28 mouse cellular contexts compared by ENCODE assay signal in the genomic region with DNA sequence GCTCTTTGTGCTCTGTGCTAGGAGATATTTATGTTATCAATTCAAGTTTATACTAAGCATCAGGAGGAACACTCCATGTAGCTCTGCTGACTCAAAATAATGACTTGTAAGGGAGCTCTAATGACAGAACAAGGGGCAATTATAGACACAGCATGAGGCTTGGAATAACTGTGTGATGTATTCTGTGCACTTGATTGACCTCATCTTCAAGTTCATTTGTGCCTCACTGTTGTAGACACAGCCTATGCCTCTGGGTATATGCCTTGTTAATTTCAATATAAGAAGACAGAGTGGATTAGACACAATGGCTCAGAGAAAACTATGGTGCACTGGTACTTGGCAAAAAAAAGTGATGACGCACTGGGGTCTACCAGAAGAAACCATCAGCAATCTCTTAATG.
DNase-seq lines count a peak whose midpoint lies in the region; ATAC-seq lines count a peak whose summit lies in the region.
"Had no signal": no experiment of that assay in that cellular context is flagged by ENCODE, and none has a peak within 500 bp of the region (broad histone marks: within the 10 kb centered on the region; RNA-seq: fewer than 3 reads in every experiment).

No protein-coding gene starts in this region.

- DNase-seq in ZHBTc4 (ENCODE audit: low read depth, low spot score), result peak; percentile 3
- no peak for DNase-seq in hindbrain, embryonic 14.5 days (ENCODE audit: low spot score)
- no peak for DNase-seq in adrenal gland, postnatal 25 days
- DNase-seq: adrenal gland, postnatal 36 days; cerebellum, adult 2 months; cerebellum, postnatal 14 days; heart, postnatal 14 days; kidney, adult 9 months; kidney, postnatal 25 days; right cerebral cortex, adult 18-20 months; spleen, adult 18-20 months; thymus, postnatal 14 days had no signal

- no peak overlapping the region for H3K9ac ChIP-seq in forebrain, embryonic 12.5 days
- no peak overlapping the region for H3K9ac ChIP-seq in forebrain, embryonic 13.5 days
- no peak overlapping the region for H3K9ac ChIP-seq in hindbrain, embryonic 14.5 days
- no peak overlapping the region for H3K9ac ChIP-seq in neural tube, embryonic 13.5 days
- H3K9ac ChIP-seq: limb, embryonic 13.5 days; lung, embryonic 15.5 days had no signal

- H3K4me2 ChIP-seq in forebrain, embryonic 12.5 days, result no peak overlapping the region
- H3K4me2 ChIP-seq in forebrain, embryonic 13.5 days, result no peak overlapping the region
- H3K4me2 ChIP-seq in hindbrain, embryonic 14.5 days (replicated peaks), result no peak overlapping the region
- no peak overlapping the region for H3K4me2 ChIP-seq in neural tube, embryonic 13.5 days
- H3K4me2 ChIP-seq: limb, embryonic 13.5 days; liver, embryonic 11.5 days; lung, embryonic 15.5 days; midbrain, embryonic 11.5 days had no signal

- no peaks in the 10 kb centered on the region for H3K27me3 ChIP-seq in forebrain, embryonic 12.5 days
- H3K27me3 ChIP-seq in forebrain, embryonic 13.5 days, result no peaks in the 10 kb centered on the region
- H3K27me3 ChIP-seq in hindbrain, embryonic 14.5 days (ENCODE audit: control insufficient read depth, insufficient read depth, low read length), result no peaks in the 10 kb centered on the region
- H3K27me3 ChIP-seq in neural tube, embryonic 13.5 days, result no peaks in the 10 kb centered on the region
- H3K27me3 ChIP-seq: limb, embryonic 13.5 days; lung, embryonic 15.5 days had no signal

- WGBS in forebrain, embryonic 12.5 days, result 34% methylated on average over 1 of the region's 1 CpGs
- 30% methylated on average over 1 of the region's 1 CpGs for WGBS in forebrain, embryonic 13.5 days
- 65% methylated on average over 1 of the region's 1 CpGs for WGBS in hindbrain, embryonic 14.5 days
- WGBS in neural tube, embryonic 13.5 days, result 65% methylated on average over 1 of the region's 1 CpGs

- H3K4me3 ChIP-seq in forebrain, embryonic 12.5 days (replicated peaks), result no peak overlapping the region
- H3K4me3 ChIP-seq in forebrain, embryonic 13.5 days, result no peak overlapping the region
- H3K4me3 ChIP-seq in hindbrain, embryonic 14.5 days (replicated peaks; ENCODE audit: low read length), result no peak overlapping the region
- no peak overlapping the region for H3K4me3 ChIP-seq in neural tube, embryonic 13.5 days
- H3K4me3 ChIP-seq: erythroblast, embryonic 14.5 days; layer of hippocampus, adult 2 months; left cerebral cortex, adult 2 months; limb, embryonic 13.5 days; lung, embryonic 15.5 days had no signal

- peak; percentile 84; the same call in 1 of the 2 replicates for ATAC-seq in forebrain, embryonic 12.5 days (ENCODE audit: low FRiP score)
- ATAC-seq in forebrain, embryonic 13.5 days, result no peak; the same call in 1 of the 2 replicates
- ATAC-seq in hindbrain, embryonic 14.5 days (ENCODE audit: low FRiP score), result peak; percentile 65; the same call in 1 of the 2 replicates
- peak; percentile 78; the same call in 1 of the 2 replicates for ATAC-seq in neural tube, embryonic 13.5 days (ENCODE audit: low read depth)
- no peak for ATAC-seq in activated CD4-positive, CD25-positive, alpha-beta regulatory T cell, adult 4 months
- ATAC-seq in megakaryocyte-erythroid progenitor cell, adult 5-6 weeks (replicated peaks; ENCODE audit: low FRiP score, low TSS enrichment, poor library complexity, severe bottlenecking), result no peak
- ATAC-seq: forebrain, embryonic 16.5 days; intestine, embryonic 16.5 days; Patski had no signal

- no peaks in the 10 kb centered on the region for H3K36me3 ChIP-seq in forebrain, embryonic 12.5 days (replicated peaks)
- no peaks in the 10 kb centered on the region for H3K36me3 ChIP-seq in forebrain, embryonic 13.5 days (ENCODE audit: poor library complexity, severe bottlenecking)
- no peaks in the 10 kb centered on the region for H3K36me3 ChIP-seq in hindbrain, embryonic 14.5 days (replicated peaks; ENCODE audit: control insufficient read depth, insufficient read depth)
- H3K36me3 ChIP-seq in neural tube, embryonic 13.5 days, result no peaks in the 10 kb centered on the region
- H3K36me3 ChIP-seq: G1E; limb, embryonic 13.5 days; lung, embryonic 15.5 days had no signal

- no peak overlapping the region for H3K27ac ChIP-seq in forebrain, embryonic 12.5 days
- no peak overlapping the region for H3K27ac ChIP-seq in forebrain, embryonic 13.5 days
- H3K27ac ChIP-seq in hindbrain, embryonic 14.5 days, result no peak overlapping the region
- peak overlapping the region; percentile 62 for H3K27ac ChIP-seq in neural tube, embryonic 13.5 days (replicated peaks)
- H3K27ac ChIP-seq: layer of hippocampus, adult 2 months; left cerebral cortex, adult 2 months; limb, embryonic 13.5 days; lung, embryonic 15.5 days had no signal

- H3K9me3 ChIP-seq in forebrain, embryonic 12.5 days, result no peaks in the 10 kb centered on the region
- no peaks in the 10 kb centered on the region for H3K9me3 ChIP-seq in forebrain, embryonic 13.5 days (replicated peaks)
- H3K9me3 ChIP-seq in hindbrain, embryonic 14.5 days (ENCODE audit: control insufficient read depth, low read length), result no peaks in the 10 kb centered on the region
- no peaks in the 10 kb centered on the region for H3K9me3 ChIP-seq in neural tube, embryonic 13.5 days
- H3K9me3 ChIP-seq: G1E; limb, embryonic 13.5 days; lung, embryonic 15.5 days had no signal

- peaks cover 3% of the 10 kb centered on the region; the same call in 1 of the 2 replicates for H3K4me1 ChIP-seq in forebrain, embryonic 12.5 days
- no peaks in the 10 kb centered on the region for H3K4me1 ChIP-seq in forebrain, embryonic 13.5 days
- no peaks in the 10 kb centered on the region for H3K4me1 ChIP-seq in hindbrain, embryonic 14.5 days (replicated peaks; ENCODE audit: control insufficient read depth, insufficient read depth, low read length)
- H3K4me1 ChIP-seq in neural tube, embryonic 13.5 days (replicated peaks), result 0 out of 2 replicates have a peak, but pooled peaks cover 8% of the 10 kb centered on the region
- H3K4me1 ChIP-seq: limb, embryonic 13.5 days; lung, embryonic 15.5 days had no signal

Comparison
In these comparisons a context has a peak if more than half of its experiments do, and no peak if none do; other contexts are left out.
1. ATAC-seq: peak in forebrain, embryonic 12.5 days (single experiment), hindbrain, embryonic 14.5 days (single experiment) and neural tube, embryonic 13.5 days (single experiment); none in forebrain, embryonic 13.5 days (single experiment), activated CD4-positive, CD25-positive, alpha-beta regulatory T cell, adult 4 months (single experiment) and megakaryocyte-erythroid progenitor cell, adult 5-6 weeks (single experiment).